Mouse (Mus musculus): ENCODE measurements around the gene Fbxo40. TPM values are rescaled to one million over a fixed set of nuclear protein-coding genes. Genes with fewer than 3 reads are reported as not detected.

Gene Fbxo40
- polyA plus RNA-seq, 1 experiment from 2014 or later: not detected

- WGBS: 93% methylated on average over 7 of the region's 7 CpGs
- Histone ChIP-seq H3K9me3 (ENCODE audit: low read depth, low read length) (no peaks in the 10 kb centered on the region), H3K9ac (no peak overlapping the region), H3K4me1 (ENCODE audit: insufficient read depth) (no peaks in the 10 kb centered on the region), H3K27me3 (ENCODE audit: insufficient read depth, low read length) (no peaks in the 10 kb centered on the region), H3K4me3 (ENCODE audit: low read depth, low read length) (no peak overlapping the region), H3K27ac (ENCODE audit: low read depth) (no peak overlapping the region), H3K36me3 (ENCODE audit: insufficient read depth) (peaks cover 83% of the 10 kb centered on the region), H3K4me2 (no peak overlapping the region)
- TF ChIP-seq CTCF (IDR thresholded peaks at IDR 0.05; ENCODE audit: low read depth): no peak
- ATAC-seq (ENCODE audit: insufficient read depth): no peak
- no peak for DNase-seq
These were observed 61.1 kb downstream of the Fbxo40 start for GRCm38 (mm10) chr16:36929216-36929615.

DNA sequence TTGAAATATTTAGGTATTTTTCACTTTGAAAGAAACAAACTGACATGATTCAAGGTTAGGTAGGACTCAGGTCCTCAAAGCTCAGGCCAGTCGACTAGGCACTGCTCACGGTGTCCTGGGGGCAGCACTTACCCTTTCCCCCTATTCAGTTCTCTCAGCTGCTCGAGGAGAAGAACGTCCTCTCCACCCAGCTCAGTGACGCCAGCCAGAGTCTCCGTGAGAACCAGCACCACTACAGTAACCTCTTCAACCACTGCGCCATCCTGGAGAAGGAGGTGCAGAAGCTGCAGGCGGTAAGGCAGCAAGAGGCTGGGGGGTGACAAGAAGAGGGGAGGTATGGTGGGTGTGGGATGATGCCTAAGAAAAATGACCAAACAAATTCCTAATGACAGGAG lies 62.2 kb downstream of the Fbxo40 start:
- H3K27ac ChIP-seq (ENCODE audit: low read depth): no peak overlapping the region
- WGBS: 90% methylated on average over 8 of the region's 8 CpGs
- TF ChIP-seq CTCF (IDR thresholded peaks at IDR 0.05; ENCODE audit: low read depth): no peak
- no peaks in the 10 kb centered on the region for H3K9me3 ChIP-seq (ENCODE audit: low read depth, low read length)
- DNase-seq (no peak), ATAC-seq (ENCODE audit: insufficient read depth) (no peak)
- no peaks in the 10 kb centered on the region for H3K27me3 ChIP-seq (ENCODE audit: insufficient read depth, low read length)
- H3K9ac ChIP-seq: no peak overlapping the region
- H3K4me2 ChIP-seq: no peak overlapping the region
- no peaks in the 10 kb centered on the region for H3K4me1 ChIP-seq (ENCODE audit: insufficient read depth)
- no peak overlapping the region for H3K4me3 ChIP-seq (ENCODE audit: low read depth, low read length)
- peaks cover 82% of the 10 kb centered on the region for H3K36me3 ChIP-seq (ENCODE audit: insufficient read depth)

- no peak for DNase-seq
- Histone ChIP-seq H3K9me3 (ENCODE audit: low read depth, low read length) (no peaks in the 10 kb centered on the region), H3K4me1 (ENCODE audit: insufficient read depth) (no peaks in the 10 kb centered on the region), H3K36me3 (ENCODE audit: insufficient read depth) (peaks cover 81% of the 10 kb centered on the region), H3K4me2 (no peak overlapping the region), H3K27ac (ENCODE audit: low read depth) (no peak overlapping the region), H3K27me3 (ENCODE audit: insufficient read depth, low read length) (no peaks in the 10 kb centered on the region), H3K4me3 (ENCODE audit: low read depth, low read length) (no peak overlapping the region), H3K9ac (no peak overlapping the region)
- no peak for TF ChIP-seq CTCF (IDR thresholded peaks at IDR 0.05; ENCODE audit: low read depth)
- ATAC-seq (ENCODE audit: insufficient read depth): no peak
- 82% methylated on average over 10 of the region's 10 CpGs for WGBS
These were observed 62.7 kb downstream of the Fbxo40 start for GRCm38 (mm10) chr16:36927495-36928105.

GRCm38 (mm10) chr16:36926514-36927447 lies 63.5 kb downstream of the Fbxo40 start:
- H3K4me3 ChIP-seq (ENCODE audit: low read depth, low read length): no peak overlapping the region
- no peaks in the 10 kb centered on the region for H3K9me3 ChIP-seq (ENCODE audit: low read depth, low read length)
- no peak overlapping the region for H3K27ac ChIP-seq (ENCODE audit: low read depth)
- peaks cover 77% of the 10 kb centered on the region for H3K36me3 ChIP-seq (ENCODE audit: insufficient read depth)
- WGBS: 90% methylated on average over 10 of the region's 10 CpGs
- no peak overlapping the region for H3K9ac ChIP-seq
- no peaks in the 10 kb centered on the region for H3K4me1 ChIP-seq (ENCODE audit: insufficient read depth)
- H3K27me3 ChIP-seq (ENCODE audit: insufficient read depth, low read length): no peaks in the 10 kb centered on the region
- no peak for TF ChIP-seq CTCF (IDR thresholded peaks at IDR 0.05; ENCODE audit: low read depth)
- ATAC-seq (ENCODE audit: insufficient read depth) (no peak), DNase-seq (no peak)
- H3K4me2 ChIP-seq: no peak overlapping the region

- TF ChIP-seq CTCF (IDR thresholded peaks at IDR 0.05; ENCODE audit: low read depth): no peak
- Histone ChIP-seq H3K9ac (no peak overlapping the region), H3K4me1 (ENCODE audit: insufficient read depth) (no peaks in the 10 kb centered on the region), H3K27me3 (ENCODE audit: insufficient read depth, low read length) (no peaks in the 10 kb centered on the region), H3K36me3 (ENCODE audit: insufficient read depth) (peaks cover 71% of the 10 kb centered on the region), H3K4me3 (ENCODE audit: low read depth, low read length) (no peak overlapping the region), H3K27ac (ENCODE audit: low read depth) (no peak overlapping the region), H3K4me2 (no peak overlapping the region), H3K9me3 (ENCODE audit: low read depth, low read length) (no peaks in the 10 kb centered on the region)
- DNase-seq: no peak
- no peak for ATAC-seq (ENCODE audit: insufficient read depth)
- WGBS: 76% methylated on average over 6 of the region's 6 CpGs
These were observed 64.5 kb downstream of the Fbxo40 start for GRCm38 (mm10) chr16:36925797-36926196.

GRCm38 (mm10) chr16:36925351-36925750 lies 64.9 kb downstream of the Fbxo40 start:
- H3K4me2 ChIP-seq: no peak overlapping the region
- no peaks in the 10 kb centered on the region for H3K9me3 ChIP-seq (ENCODE audit: low read depth, low read length)
- H3K27ac ChIP-seq (ENCODE audit: low read depth): no peak overlapping the region
- peaks cover 71% of the 10 kb centered on the region for H3K36me3 ChIP-seq (ENCODE audit: insufficient read depth)
- DNase-seq (no peak), ATAC-seq (ENCODE audit: insufficient read depth) (no peak)
- H3K4me1 ChIP-seq (ENCODE audit: insufficient read depth): no peaks in the 10 kb centered on the region
- no peaks in the 10 kb centered on the region for H3K27me3 ChIP-seq (ENCODE audit: insufficient read depth, low read length)
- no peak for TF ChIP-seq CTCF (IDR thresholded peaks at IDR 0.05; ENCODE audit: low read depth)
- H3K4me3 ChIP-seq (ENCODE audit: low read depth, low read length): no peak overlapping the region
- 92% methylated on average over 6 of the region's 6 CpGs for WGBS
- no peak overlapping the region for H3K9ac ChIP-seq

DNA sequence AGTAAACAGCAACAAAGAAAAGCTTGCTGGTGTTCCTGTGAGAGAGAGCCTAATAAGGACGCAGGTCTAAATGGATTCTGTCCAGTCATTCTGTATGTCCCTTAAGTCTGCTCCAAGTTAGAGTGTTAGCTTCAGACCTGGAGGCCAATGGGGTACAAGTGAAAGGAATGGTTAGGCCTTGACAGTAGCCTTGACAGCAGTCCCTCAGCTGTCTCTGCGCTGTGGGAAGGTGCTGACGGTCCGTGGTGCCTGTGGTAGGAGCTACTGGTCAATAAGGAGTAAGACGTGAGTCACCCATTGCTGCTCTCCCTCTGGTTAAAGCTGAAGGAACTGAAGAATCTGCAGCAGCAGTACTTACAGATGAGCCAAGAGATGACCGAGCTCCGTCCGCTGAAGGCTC lies 66.0 kb downstream of the Fbxo40 start:
- WGBS: 95% methylated on average over 8 of the region's 8 CpGs
- H3K4me1 ChIP-seq (ENCODE audit: insufficient read depth): no peaks in the 10 kb centered on the region
- TF ChIP-seq CTCF (IDR thresholded peaks at IDR 0.05; ENCODE audit: low read depth): no peak

More for the DNA sequence above, 66.0 kb downstream of the Fbxo40 start:
- H3K27me3 ChIP-seq (ENCODE audit: insufficient read depth, low read length): no peaks in the 10 kb centered on the region
- H3K9me3 ChIP-seq (ENCODE audit: low read depth, low read length): no peaks in the 10 kb centered on the region
- H3K27ac ChIP-seq (ENCODE audit: low read depth): no peak overlapping the region
- H3K4me3 ChIP-seq (ENCODE audit: low read depth, low read length): no peak overlapping the region
- ATAC-seq (ENCODE audit: insufficient read depth) (no peak), DNase-seq (no peak)
- H3K4me2 ChIP-seq: no peak overlapping the region
- peaks cover 70% of the 10 kb centered on the region for H3K36me3 ChIP-seq (ENCODE audit: insufficient read depth)
- H3K9ac ChIP-seq: no peak overlapping the region
